Mouse (Mus musculus) fibroblast of lung, adult 2 months (primary cell): ENCODE measurements around the gene Atm.

Experiments
- DNase-seq: peaks from one replicate; pipeline ENCODE4 v3.0.0-alpha.2; 2011; ENCODE audit warnings: low read depth

Gene Atm

GRCm38 (mm10) chr9:53408953-53409361 lies 127.6 kb downstream of the Atm start:
- no peak for DNase-seq

- DNase-seq, result no peak
Measured at GRCm38 (mm10) chr9:53408548-53408947, 128.0 kb downstream of the Atm start.

- DNase-seq, result peak; percentile 72
Measured at GRCm38 (mm10) chr9:53404753-53405722, 131.5 kb downstream of the Atm start.

GRCm38 (mm10) chr9:53404050-53404752 lies 132.3 kb downstream of the Atm start:
- DNase-seq, result no peak

- DNase-seq, result no peak
Measured at GRCm38 (mm10) chr9:53402991-53403390, 133.5 kb downstream of the Atm start.

GRCm38 (mm10) chr9:53402291-53402711 lies 134.2 kb downstream of the Atm start, which contains the start of gene 4930550C14Rik:
4930550C14Rik (plus strand) TSS chr9:53402325.
- peak; percentile 37 for DNase-seq

GRCm38 (mm10) chr9:53401146-53401545 lies 135.4 kb downstream of the Atm start:
- no peak for DNase-seq

GRCm38 (mm10) chr9:53400696-53401095 lies 135.8 kb downstream of the Atm start:
- DNase-seq, result no peak

- DNase-seq, result no peak
Measured at GRCm38 (mm10) chr9:53399537-53399936, 137.0 kb downstream of the Atm start.

- DNase-seq, result no peak
Measured at GRCm38 (mm10) chr9:53398388-53398700, 138.2 kb downstream of the Atm start.

GRCm38 (mm10) chr9:53397685-53398387 lies 138.7 kb downstream of the Atm start:
- no peak for DNase-seq

GRCm38 (mm10) chr9:53390136-53390535 lies 146.4 kb downstream of the Atm start:
- no peak for DNase-seq
